Mouse (Mus musculus) cortical plate, adult 2 months (tissue): ENCODE measurements around the gene Olfr1138.

Experiments
- CTCF ChIP-seq: fragments of 200-500 bp; IDR thresholded peaks from 2 replicates; pipeline ENCODE4 v1.5.1; 2011; ENCODE audit warnings: mild to moderate bottlenecking, control low read depth, low read length; ENCODE audit not compliant: insufficient read depth; ENCODE audit errors: extremely low read depth
- POLR2A ChIP-seq: fragments of 200-500 bp; IDR thresholded peaks from 2 replicates; pipeline ENCODE4 v1.6.1; 2011; ENCODE audit warnings: mild to moderate bottlenecking, low read length, control low read depth; ENCODE audit not compliant: insufficient read depth; ENCODE audit errors: extremely low read depth

GRCm38 (mm10) chr2:87743452-87743851, 3.7 kb upstream of the Olfr1138 start, which contains the start of gene Olfr1140:
- TF ChIP-seq CTCF (no peak), POLR2A (no peak)
